Mouse (Mus musculus): ENCODE results near the gene Zyg11a. TPM values are rescaled to one million over a fixed set of nuclear protein-coding genes. Genes with fewer than 3 reads are reported as not detected.
A peak's percentile ranks its signal among the peaks of the same experiment; 100 is the strongest.

Zyg11a gene
- polyA plus RNA-seq (2012; ENCODE audit: insufficient read depth, insufficient read length, missing spikeins): not detected in 2 replicates

- H3K4me1 ChIP-seq (ENCODE audit: control insufficient read depth, insufficient read depth, low read length): no peaks in the 10 kb centered on the region
- TF ChIP-seq CTCF (IDR thresholded peaks at IDR 0.05; ENCODE audit: low read depth, low read length) (no peak), POLR2A (IDR thresholded peaks at IDR 0.05; ENCODE audit: borderline replicate concordance, low read depth, low read length) (no peak)
- H3K27ac ChIP-seq (ENCODE audit: insufficient read depth, low read depth, low read length): no peak within 1 kb of the TSS
- peak within 1 kb of the TSS; percentile 59 for H3K4me3 ChIP-seq (ENCODE audit: insufficient read depth, low read length)
Measured at GRCm38 (mm10) chr4:108217332-108218179, at the start of gene Zyg11a. TSS of gene Zyg11a (minus strand) at chr4:108218048.

- Histone ChIP-seq H3K4me1 (ENCODE audit: control insufficient read depth, insufficient read depth, low read length) (no peaks in the 10 kb centered on the region), H3K4me3 (ENCODE audit: insufficient read depth, low read length) (no peak overlapping the region), H3K27ac (ENCODE audit: insufficient read depth, low read depth, low read length) (no peak overlapping the region)
- TF ChIP-seq CTCF (IDR thresholded peaks at IDR 0.05; ENCODE audit: low read depth, low read length) (no peak), POLR2A (IDR thresholded peaks at IDR 0.05; ENCODE audit: borderline replicate concordance, low read depth, low read length) (no peak)
Measured at GRCm38 (mm10) chr4:108265774-108266173, 47.9 kb upstream of the Zyg11a start.

- Histone ChIP-seq H3K27ac (ENCODE audit: insufficient read depth, low read depth, low read length) (no peak overlapping the region), H3K4me1 (ENCODE audit: control insufficient read depth, insufficient read depth, low read length) (no peaks in the 10 kb centered on the region), H3K4me3 (ENCODE audit: insufficient read depth, low read length) (no peak overlapping the region)
- TF ChIP-seq CTCF (IDR thresholded peaks at IDR 0.05; ENCODE audit: low read depth, low read length) (no peak), POLR2A (IDR thresholded peaks at IDR 0.05; ENCODE audit: borderline replicate concordance, low read depth, low read length) (no peak)
Measured at GRCm38 (mm10) chr4:108253317-108253716, 35.5 kb upstream of the Zyg11a start.

- H3K4me1 ChIP-seq (ENCODE audit: control insufficient read depth, insufficient read depth, low read length): no peaks in the 10 kb centered on the region
- TF ChIP-seq CTCF (IDR thresholded peaks at IDR 0.05; ENCODE audit: low read depth, low read length) (no peak), POLR2A (IDR thresholded peaks at IDR 0.05; ENCODE audit: borderline replicate concordance, low read depth, low read length) (no peak)
- no peak overlapping the region for H3K4me3 ChIP-seq (ENCODE audit: insufficient read depth, low read length)
- H3K27ac ChIP-seq (ENCODE audit: insufficient read depth, low read depth, low read length): no peak overlapping the region
Measured at GRCm38 (mm10) chr4:108250501-108250900, 32.7 kb upstream of the Zyg11a start.

GRCm38 (mm10) chr4:108249314-108249713 is 31.5 kb upstream of the Zyg11a start:
- H3K4me1 ChIP-seq (ENCODE audit: control insufficient read depth, insufficient read depth, low read length): no peaks in the 10 kb centered on the region
- TF ChIP-seq POLR2A (IDR thresholded peaks at IDR 0.05; ENCODE audit: borderline replicate concordance, low read depth, low read length) (no peak), CTCF (IDR thresholded peaks at IDR 0.05; ENCODE audit: low read depth, low read length) (no peak)
- H3K4me3 ChIP-seq (ENCODE audit: insufficient read depth, low read length): no peak overlapping the region
- no peak overlapping the region for H3K27ac ChIP-seq (ENCODE audit: insufficient read depth, low read depth, low read length)

GRCm38 (mm10) chr4:108233654-108234053 is 15.8 kb upstream of the Zyg11a start:
- no peak for TF ChIP-seq CTCF (IDR thresholded peaks at IDR 0.05; ENCODE audit: low read depth, low read length)
- no peak for TF ChIP-seq POLR2A (IDR thresholded peaks at IDR 0.05; ENCODE audit: borderline replicate concordance, low read depth, low read length)
- Histone ChIP-seq H3K27ac (ENCODE audit: insufficient read depth, low read depth, low read length) (no peak overlapping the region), H3K4me1 (ENCODE audit: control insufficient read depth, insufficient read depth, low read length) (no peaks in the 10 kb centered on the region), H3K4me3 (ENCODE audit: insufficient read depth, low read length) (no peak overlapping the region)

GRCm38 (mm10) chr4:108225341-108225872 is 7.6 kb upstream of the Zyg11a start:
- no peak for TF ChIP-seq POLR2A (IDR thresholded peaks at IDR 0.05; ENCODE audit: borderline replicate concordance, low read depth, low read length)
- no peak for TF ChIP-seq CTCF (IDR thresholded peaks at IDR 0.05; ENCODE audit: low read depth, low read length)
- no peak overlapping the region for H3K27ac ChIP-seq (ENCODE audit: insufficient read depth, low read depth, low read length)
- no peak overlapping the region for H3K4me3 ChIP-seq (ENCODE audit: insufficient read depth, low read length)

GRCm38 (mm10) chr4:108222507-108222906 is 4.7 kb upstream of the Zyg11a start:
- H3K4me1 ChIP-seq (ENCODE audit: control insufficient read depth, insufficient read depth, low read length): no peaks in the 10 kb centered on the region
- TF ChIP-seq CTCF (IDR thresholded peaks at IDR 0.05; ENCODE audit: low read depth, low read length) (no peak), POLR2A (IDR thresholded peaks at IDR 0.05; ENCODE audit: borderline replicate concordance, low read depth, low read length) (no peak)
- H3K4me3 ChIP-seq (ENCODE audit: insufficient read depth, low read length): no peak overlapping the region
- H3K27ac ChIP-seq (ENCODE audit: insufficient read depth, low read depth, low read length): no peak overlapping the region

More at GRCm38 (mm10) chr4:108225341-108225872, 7.6 kb upstream of the Zyg11a start:
- no peaks in the 10 kb centered on the region for H3K4me1 ChIP-seq (ENCODE audit: control insufficient read depth, insufficient read depth, low read length)

- TF ChIP-seq CTCF (IDR thresholded peaks at IDR 0.05; ENCODE audit: low read depth, low read length): no peak
- no peaks in the 10 kb centered on the region for H3K4me1 ChIP-seq (ENCODE audit: control insufficient read depth, insufficient read depth, low read length)
Measured at GRCm38 (mm10) chr4:108219019-108219418, 1.2 kb upstream of the Zyg11a start.

GRCm38 (mm10) chr4:108213023-108213422 is 4.8 kb downstream of the Zyg11a start:
- no peak overlapping the region for H3K4me3 ChIP-seq (ENCODE audit: insufficient read depth, low read length)
- TF ChIP-seq CTCF (IDR thresholded peaks at IDR 0.05; ENCODE audit: low read depth, low read length): no peak
- no peak for TF ChIP-seq POLR2A (IDR thresholded peaks at IDR 0.05; ENCODE audit: borderline replicate concordance, low read depth, low read length)
- H3K27ac ChIP-seq (ENCODE audit: insufficient read depth, low read depth, low read length): no peak overlapping the region
- H3K4me1 ChIP-seq (ENCODE audit: control insufficient read depth, insufficient read depth, low read length): no peaks in the 10 kb centered on the region

More at GRCm38 (mm10) chr4:108219019-108219418, 1.2 kb upstream of the Zyg11a start:
- no peak overlapping the region for H3K27ac ChIP-seq (ENCODE audit: insufficient read depth, low read depth, low read length)
- H3K4me3 ChIP-seq (ENCODE audit: insufficient read depth, low read length): no peak overlapping the region
